Mouse (Mus musculus): ENCODE measurements around the gene Myct1. TPM values are rescaled to one million over a fixed set of nuclear protein-coding genes. Genes with fewer than 3 reads are reported as not detected.
A peak's percentile ranks its signal among the peaks of the same experiment; 100 is the strongest.

Myct1 gene
- total and polyA plus RNA-seq, 2 experiments from 2014 or later = 5.3 to 8.9 TPM

- Histone ChIP-seq H3K27me3 (ENCODE audit: control insufficient read depth, insufficient read depth, low read length) (no peaks in the 10 kb centered on the region), H3K4me3 (ENCODE audit: low read depth, low read length) (no peak overlapping the region), H3K27ac (ENCODE audit: low read depth) (no peak overlapping the region), H3K36me3 (replicated peaks; ENCODE audit: control insufficient read depth, insufficient read depth, low read length) (no peaks in the 10 kb centered on the region), H3K9ac (replicated peaks; ENCODE audit: low read depth, low read length) (no peak overlapping the region), H3K4me2 (ENCODE audit: low read depth, low read length) (no peak overlapping the region), H3K9me3 (replicated peaks; ENCODE audit: control insufficient read depth, low read length) (no peaks in the 10 kb centered on the region), H3K4me1 (ENCODE audit: control insufficient read depth, insufficient read depth) (no peaks in the 10 kb centered on the region)
- WGBS = 76% methylated on average over 3 of the region's 3 CpGs
- no peak for TF ChIP-seq EP300 (IDR thresholded peaks at IDR 0.05; ENCODE audit: low read depth)
- TF ChIP-seq CTCF (IDR thresholded peaks at IDR 0.05; ENCODE audit: low read depth) = no peak
- no peak for ATAC-seq (ENCODE audit: insufficient read depth, low read depth)
- DNase-seq (ENCODE audit: low spot score) = no peak
Observed at GRCm38 (mm10) chr10:5608874-5609273, 15.3 kb downstream of the Myct1 start.

- Histone ChIP-seq H3K36me3 (replicated peaks; ENCODE audit: control insufficient read depth, insufficient read depth, low read length) (no peaks in the 10 kb centered on the region), H3K4me3 (ENCODE audit: low read depth, low read length) (no peak overlapping the region), H3K27me3 (ENCODE audit: control insufficient read depth, insufficient read depth, low read length) (no peaks in the 10 kb centered on the region), H3K4me2 (ENCODE audit: low read depth, low read length) (no peak overlapping the region), H3K4me1 (ENCODE audit: control insufficient read depth, insufficient read depth) (no peaks in the 10 kb centered on the region), H3K27ac (ENCODE audit: low read depth) (no peak overlapping the region), H3K9me3 (replicated peaks; ENCODE audit: control insufficient read depth, low read length) (no peaks in the 10 kb centered on the region), H3K9ac (replicated peaks; ENCODE audit: low read depth, low read length) (no peak overlapping the region)
- DNase-seq (ENCODE audit: low spot score) (no peak), ATAC-seq (ENCODE audit: insufficient read depth, low read depth) (no peak)
- WGBS = 74% methylated on average over 13 of the region's 13 CpGs
- TF ChIP-seq CTCF (IDR thresholded peaks at IDR 0.05; ENCODE audit: low read depth) (no peak), EP300 (IDR thresholded peaks at IDR 0.05; ENCODE audit: low read depth) (no peak)
Observed at GRCm38 (mm10) chr10:5615186-5616040, 21.8 kb downstream of the Myct1 start.

- 22% methylated on average over 5 of the region's 5 CpGs for WGBS
- H3K9ac ChIP-seq (replicated peaks; ENCODE audit: low read depth, low read length) = no peak overlapping the region
- DNase-seq (ENCODE audit: low spot score) (no peak), ATAC-seq (ENCODE audit: insufficient read depth, low read depth) (no peak; the same call in 1 of the 2 replicates)
- no peaks in the 10 kb centered on the region for H3K4me1 ChIP-seq (ENCODE audit: control insufficient read depth, insufficient read depth)
- H3K36me3 ChIP-seq (replicated peaks; ENCODE audit: control insufficient read depth, insufficient read depth, low read length) = no peaks in the 10 kb centered on the region
- no peak overlapping the region for H3K4me3 ChIP-seq (ENCODE audit: low read depth, low read length)
- no peaks in the 10 kb centered on the region for H3K27me3 ChIP-seq (ENCODE audit: control insufficient read depth, insufficient read depth, low read length)
- no peak for TF ChIP-seq EP300 (IDR thresholded peaks at IDR 0.05; ENCODE audit: low read depth)
- no peak for TF ChIP-seq CTCF (IDR thresholded peaks at IDR 0.05; ENCODE audit: low read depth)
- no peaks in the 10 kb centered on the region for H3K9me3 ChIP-seq (replicated peaks; ENCODE audit: control insufficient read depth, low read length)
- H3K27ac ChIP-seq (ENCODE audit: low read depth) = no peak overlapping the region
- no peak overlapping the region for H3K4me2 ChIP-seq (ENCODE audit: low read depth, low read length)
Observed at GRCm38 (mm10) chr10:5626268-5626667, 32.7 kb downstream of the Myct1 start.

DNA sequence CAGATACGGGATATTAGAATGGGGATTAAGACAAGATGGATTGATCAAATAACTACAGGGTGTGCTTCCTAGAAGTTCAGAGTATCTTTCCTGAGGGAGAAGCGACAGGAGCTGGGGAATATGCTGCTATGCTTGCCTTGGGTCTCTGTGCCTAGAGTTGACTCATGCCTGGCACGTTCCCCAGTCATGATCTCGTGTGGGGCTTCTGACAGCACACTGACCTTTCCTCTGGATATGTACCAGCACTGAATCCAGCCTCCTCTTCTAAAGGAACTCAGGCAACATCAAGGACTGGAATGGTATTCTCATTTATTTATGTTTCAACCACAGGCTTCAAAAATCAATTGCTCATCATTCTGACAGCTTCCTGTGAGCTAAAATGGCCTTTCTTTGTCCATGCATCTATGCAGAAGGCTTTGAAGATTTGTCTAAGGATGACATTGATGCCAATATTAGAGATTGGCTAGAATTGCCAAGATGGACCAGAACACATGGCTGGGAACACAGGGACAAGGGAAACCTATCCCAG is 40.2 kb downstream of the Myct1 start:
- no peak overlapping the region for H3K27ac ChIP-seq (ENCODE audit: low read depth)
- H3K27me3 ChIP-seq (ENCODE audit: control insufficient read depth, insufficient read depth, low read length) = no peaks in the 10 kb centered on the region
- no peak for ATAC-seq (ENCODE audit: insufficient read depth, low read depth)
- no peak for DNase-seq (ENCODE audit: low spot score)
- H3K9ac ChIP-seq (replicated peaks; ENCODE audit: low read depth, low read length) = no peak overlapping the region
- H3K4me3 ChIP-seq (ENCODE audit: low read depth, low read length) = no peak overlapping the region
- H3K4me2 ChIP-seq (ENCODE audit: low read depth, low read length) = no peak overlapping the region
- no peaks in the 10 kb centered on the region for H3K9me3 ChIP-seq (replicated peaks; ENCODE audit: control insufficient read depth, low read length)
- no peaks in the 10 kb centered on the region for H3K36me3 ChIP-seq (replicated peaks; ENCODE audit: control insufficient read depth, insufficient read depth, low read length)
- TF ChIP-seq CTCF (IDR thresholded peaks at IDR 0.05; ENCODE audit: low read depth) (no peak), EP300 (IDR thresholded peaks at IDR 0.05; ENCODE audit: low read depth) (no peak)
- H3K4me1 ChIP-seq (ENCODE audit: control insufficient read depth, insufficient read depth) = no peaks in the 10 kb centered on the region
- 52% methylated on average over 4 of the region's 4 CpGs for WGBS

GRCm38 (mm10) chr10:5634336-5634735 is 40.8 kb downstream of the Myct1 start:
- 6% methylated on average over 1 of the region's 1 CpGs for WGBS
- Histone ChIP-seq H3K9ac (replicated peaks; ENCODE audit: low read depth, low read length) (no peak overlapping the region), H3K4me3 (ENCODE audit: low read depth, low read length) (no peak overlapping the region), H3K9me3 (replicated peaks; ENCODE audit: control insufficient read depth, low read length) (no peaks in the 10 kb centered on the region), H3K27me3 (ENCODE audit: control insufficient read depth, insufficient read depth, low read length) (no peaks in the 10 kb centered on the region), H3K27ac (ENCODE audit: low read depth) (no peak overlapping the region), H3K4me2 (ENCODE audit: low read depth, low read length) (no peak overlapping the region), H3K36me3 (replicated peaks; ENCODE audit: control insufficient read depth, insufficient read depth, low read length) (no peaks in the 10 kb centered on the region), H3K4me1 (ENCODE audit: control insufficient read depth, insufficient read depth) (no peaks in the 10 kb centered on the region)
- DNase-seq (ENCODE audit: low spot score) = peak; percentile 32
- TF ChIP-seq CTCF (IDR thresholded peaks at IDR 0.05; ENCODE audit: low read depth) = peak; percentile 58
- TF ChIP-seq EP300 (IDR thresholded peaks at IDR 0.05; ENCODE audit: low read depth) = no peak
- ATAC-seq (ENCODE audit: insufficient read depth, low read depth) = no peak
